Mouse (Mus musculus) erythroblast, embryonic 14.5 days (primary cell): Measurements from ENCODE around the gene Slc35b2.

Source experiments
- GATA1 ChIP-seq: IDR thresholded peaks from 2 replicates; pipeline ENCODE4 v1.6.1; 2012; ENCODE audit warnings: low read length, inconsistent platforms, mixed read lengths
- TAL1 ChIP-seq: IDR thresholded peaks from 3 replicates; pipeline ENCODE4 v1.6.1; 2012; ENCODE audit warnings: low read length, inconsistent platforms, mixed read lengths

GRCm38 (mm10) chr17:45536264-45536663 lies 27.4 kb upstream of the Slc35b2 start:
- TF ChIP-seq GATA1 (no peak), TAL1 (no peak)
